Mouse (Mus musculus) brain, adult 2 months (tissue): Measurements from ENCODE around the gene Eif2b1.
"Not testable (repeated sequence)": the region's sequence is repeated elsewhere in the genome, so short reads cannot be mapped to it uniquely, and the experiment has no call there.

ENCODE experiments used
- DNase-seq: peaks from one replicate; pipeline ENCODE4 v3.0.0; 2011; ENCODE audit warnings: low read depth, low spot score

The Eif2b1 gene

GRCm38 (mm10) chr5:124578633-124579317 is at the start of gene Eif2b1, which contains the start of gene Gtf2h3:
Gene Eif2b1, minus strand, starts transcription at chr5:124579131.
Gene Gtf2h3, plus strand, starts transcription at chr5:124579140.
- peak; percentile 98 for DNase-seq

GRCm38 (mm10) chr5:124624291-124624690 is 45.4 kb upstream of the Eif2b1 start:
- DNase-seq: no peak

- peak; percentile 82 for DNase-seq
Measured at GRCm38 (mm10) chr5:124622890-124623289, 44.0 kb upstream of the Eif2b1 start.

GRCm38 (mm10) chr5:124621362-124621761 is 42.4 kb upstream of the Eif2b1 start:
- DNase-seq: peak; percentile 43

GRCm38 (mm10) chr5:124618711-124619110 is 39.8 kb upstream of the Eif2b1 start:
- DNase-seq: no peak

- no peak for DNase-seq
Measured at GRCm38 (mm10) chr5:124614709-124615108, 35.8 kb upstream of the Eif2b1 start.

- DNase-seq: no peak
Measured at GRCm38 (mm10) chr5:124610965-124611364, 32.0 kb upstream of the Eif2b1 start.

- DNase-seq: no peak
Measured at GRCm38 (mm10) chr5:124605041-124605622, 26.2 kb upstream of the Eif2b1 start.

GRCm38 (mm10) chr5:124604296-124604695 is 25.4 kb upstream of the Eif2b1 start:
- no peak for DNase-seq

GRCm38 (mm10) chr5:124602349-124602748 is 23.4 kb upstream of the Eif2b1 start:
- peak; percentile 58 for DNase-seq

- DNase-seq: not testable (repeated sequence)
Measured at GRCm38 (mm10) chr5:124599726-124600125, 20.8 kb upstream of the Eif2b1 start.

GRCm38 (mm10) chr5:124598224-124599174 is 19.6 kb upstream of the Eif2b1 start:
- DNase-seq: peak; percentile 99

- DNase-seq: peak; percentile 46
Measured at GRCm38 (mm10) chr5:124592768-124593167, 13.8 kb upstream of the Eif2b1 start.

- peak; percentile 33 for DNase-seq
Measured at GRCm38 (mm10) chr5:124582515-124582914, 3.6 kb upstream of the Eif2b1 start.

- DNase-seq: no peak
Measured at GRCm38 (mm10) chr5:124575467-124575866, 3.5 kb downstream of the Eif2b1 start.

GRCm38 (mm10) chr5:124571068-124571467 is 7.9 kb downstream of the Eif2b1 start:
- peak; percentile 77 for DNase-seq

GRCm38 (mm10) chr5:124555145-124555544 is 23.8 kb downstream of the Eif2b1 start:
- peak; percentile 56 for DNase-seq

- DNase-seq: no peak
Measured at GRCm38 (mm10) chr5:124553607-124554006, 25.3 kb downstream of the Eif2b1 start.

- peak; percentile 97 for DNase-seq
Measured at GRCm38 (mm10) chr5:124552558-124553307, 26.2 kb downstream of the Eif2b1 start, which contains the start of gene Ddx55. Gene Ddx55, plus strand, starts transcription at chr5:124552864.

GRCm38 (mm10) chr5:124552094-124552472 is 26.8 kb downstream of the Eif2b1 start:
- DNase-seq: no peak
